Mouse (Mus musculus) heart, postnatal 10 days (tissue): Measurements from ENCODE around the gene Cdkl4. TPM values are rescaled to one million over a fixed set of nuclear protein-coding genes. Genes with fewer than 3 reads are reported as not detected.
"Not testable (repeated sequence)": the region's sequence is repeated elsewhere in the genome, so short reads cannot be mapped to it uniquely, and the experiment has no call there.

Source experiments
- DNase-seq, 2 experiments: peaks; one replicate each; pipeline ENCODE4 v3.0.0; 2021
- intact Hi-C: fragments of 180-260 bp; cut with DNase I; formaldehyde crosslinking; loops from one replicate; pipeline ENCODE4 v1.15.1; 2025
- total RNA-seq, 2 experiments: library from RNA; stranded (reverse); gene quantifications; 2 replicates each; pipeline ENCODE4 v1.2.3; 2021

The Cdkl4 gene
- total RNA-seq, 2 experiments from 2014 or later: not detected

- DNase-seq: peak; percentile 15 to 54
- intact Hi-C loops: loop anchor here (5.0 kb wide), 1 partner anchor 152 kb away; no protein-coding TSS in a partner anchor
Measured at GRCm38 (mm10) chr17:80564611-80564924, 13.0 kb downstream of the Cdkl4 start.

GRCm38 (mm10) chr17:80563762-80564610 is 13.6 kb downstream of the Cdkl4 start:
- intact Hi-C loops: loop anchor here (5.0 kb wide), 1 partner anchor 152 kb away; no protein-coding TSS in a partner anchor
- DNase-seq: peak in 1 of 2 experiments; percentile 16

GRCm38 (mm10) chr17:80562792-80563191 is 14.8 kb downstream of the Cdkl4 start:
- DNase-seq: no peak
- intact Hi-C loops: loop anchor here (5.0 kb wide), 1 partner anchor 150 kb away; no protein-coding TSS in a partner anchor

GRCm38 (mm10) chr17:80560669-80561401 is 16.8 kb downstream of the Cdkl4 start:
- intact Hi-C loops: loop anchor here (1.0 to 5.0 kb wide), 3 partner anchors 106 to 270 kb away; partner anchors contain the start of genes Dhx57 and Morn2
- DNase-seq: peak; percentile 75 to 88

GRCm38 (mm10) chr17:80559745-80560144 is 17.9 kb downstream of the Cdkl4 start:
- intact Hi-C loops: loop anchor here (1.0 to 5.0 kb wide), 3 partner anchors 104 to 269 kb away; partner anchors contain the start of genes Dhx57 and Morn2

GRCm38 (mm10) chr17:80559050-80559449 is 18.6 kb downstream of the Cdkl4 start:
- peak; percentile 23 to 63 for DNase-seq
- intact Hi-C loops: no loop called here

More at GRCm38 (mm10) chr17:80559745-80560144, 17.9 kb downstream of the Cdkl4 start:
- DNase-seq: no peak

- intact Hi-C loops: no loop called here
- DNase-seq: no peak
Measured at GRCm38 (mm10) chr17:80558583-80558982, 19.0 kb downstream of the Cdkl4 start.

- DNase-seq: no peak
- intact Hi-C loops: no loop called here
Measured at GRCm38 (mm10) chr17:80557461-80557860, 20.2 kb downstream of the Cdkl4 start.

GRCm38 (mm10) chr17:80553318-80554270 is 24.0 kb downstream of the Cdkl4 start:
- intact Hi-C loops: loop anchor here (1.0 to 2.0 kb wide), 2 partner anchors 70 to 99 kb away; no protein-coding TSS in a partner anchor

GRCm38 (mm10) chr17:80552653-80553052 is 25.0 kb downstream of the Cdkl4 start:
- no peak for DNase-seq
- intact Hi-C loops: loop anchor here (1.0 to 2.0 kb wide), 2 partner anchors 69 to 98 kb away; no protein-coding TSS in a partner anchor

More at GRCm38 (mm10) chr17:80553318-80554270, 24.0 kb downstream of the Cdkl4 start:
- peak; percentile 86 for DNase-seq

GRCm38 (mm10) chr17:80550981-80551380 is 26.6 kb downstream of the Cdkl4 start:
- intact Hi-C loops: no loop called here
- DNase-seq: no peak

- DNase-seq: no peak
- intact Hi-C loops: loop anchor here (5.0 kb wide), 1 partner anchor 35 kb away; no protein-coding TSS in a partner anchor
Measured at GRCm38 (mm10) chr17:80546846-80547245, 30.8 kb downstream of the Cdkl4 start.

GRCm38 (mm10) chr17:80546227-80546626 is 31.4 kb downstream of the Cdkl4 start:
- intact Hi-C loops: loop anchor here (5.0 kb wide), 1 partner anchor 34 kb away; no protein-coding TSS in a partner anchor
- DNase-seq: no peak

GRCm38 (mm10) chr17:80543646-80544045 is 34.0 kb downstream of the Cdkl4 start:
- intact Hi-C loops: no loop called here
- no peak for DNase-seq

GRCm38 (mm10) chr17:80537136-80537535 is 40.5 kb downstream of the Cdkl4 start:
- intact Hi-C loops: no loop called here
- no peak for DNase-seq

- intact Hi-C loops: no loop called here
- peak in 1 of 2 experiments; percentile 19 for DNase-seq
Measured at GRCm38 (mm10) chr17:80535633-80536032, 42.0 kb downstream of the Cdkl4 start.

- DNase-seq: not testable (repeated sequence)
Measured at GRCm38 (mm10) chr17:80531351-80531750, 46.3 kb downstream of the Cdkl4 start.

GRCm38 (mm10) chr17:80523231-80523630 is 54.4 kb downstream of the Cdkl4 start:
- intact Hi-C loops: no loop called here
- DNase-seq: no peak

More at GRCm38 (mm10) chr17:80531351-80531750, 46.3 kb downstream of the Cdkl4 start:
- intact Hi-C loops: loop anchor here (5.0 kb wide), 1 partner anchor 39 kb away; no protein-coding TSS in a partner anchor

GRCm38 (mm10) chr17:80522229-80522556 is 55.4 kb downstream of the Cdkl4 start:
- intact Hi-C loops: no loop called here
- DNase-seq: no peak
